Mouse (Mus musculus) forebrain, embryonic 15.5 days (tissue): ENCODE measurements around the gene Abcg4. TPM values are rescaled to one million over a fixed set of nuclear protein-coding genes. Genes with fewer than 3 reads are reported as not detected.
A peak's percentile ranks its signal among the peaks of the same experiment; 100 is the strongest.

Experiments used
- ATAC-seq: fragments of 200-750 bp; cut with Nextera tagmentation; replicated peaks from 2 replicates; pipeline ENCODE4 v1.8.0; 2017; ENCODE audit warnings: mild to moderate bottlenecking, moderate TSS enrichment, moderate library complexity
- H3K27ac ChIP-seq: fragments of 300-500 bp; sonication (generic); replicated peaks from 2 replicates; pipeline ENCODE4 v1.5.1; 2015; ENCODE audit warnings: mild to moderate bottlenecking, inconsistent platforms
- H3K27me3 ChIP-seq: fragments of 300-500 bp; sonication (generic); 2 replicates; pipeline ENCODE4 v1.6.1; 2015; ENCODE audit warnings: inconsistent platforms
- H3K36me3 ChIP-seq: fragments of 300-500 bp; sonication (generic); 2 replicates; pipeline ENCODE4 v1.6.1; 2015; ENCODE audit warnings: mild to moderate bottlenecking, inconsistent platforms
- H3K4me1 ChIP-seq: fragments of 300-500 bp; sonication (generic); 2 replicates; pipeline ENCODE4 v1.6.1; 2015; ENCODE audit warnings: inconsistent platforms
- H3K4me2 ChIP-seq: fragments of 300-500 bp; sonication (generic); replicated peaks from 2 replicates; pipeline ENCODE4 v1.6.1; 2015; ENCODE audit warnings: mild to moderate bottlenecking, inconsistent platforms
- H3K4me3 ChIP-seq: fragments of 300-500 bp; sonication (generic); 2 replicates; pipeline ENCODE4 v1.5.1; 2015; ENCODE audit warnings: mild to moderate bottlenecking, inconsistent platforms
- H3K9ac ChIP-seq: fragments of 300-500 bp; sonication (generic); replicated peaks from 2 replicates; pipeline ENCODE4 v1.6.1; 2015; ENCODE audit warnings: mild to moderate bottlenecking, inconsistent platforms
- H3K9me3 ChIP-seq: fragments of 300-500 bp; sonication (generic); 2 replicates; pipeline ENCODE4 v1.6.1; 2016; ENCODE audit warnings: inconsistent platforms
- WGBS: fragments of 180-500 bp; shearing (Covaris S2); methylation state at CpG from one replicate; pipeline ENCODE4 v1.1.7; 2015; ENCODE audit warnings: mixed read lengths; 5-methylcytosine and 5-hydroxymethylcytosine counted together
- polyA plus RNA-seq: library from polyadenylated mRNA; unstranded; fragments of >200 nt; fragmentation: Nextera tagmentation; extraction: Ambion mirVana; gene quantifications from 2 replicates; pipeline ENCODE4 v1.2.1, GENCODE M21; 2015

Abcg4 gene
- polyA plus RNA-seq, 1 experiment from 2014 or later, result 15.6 TPM

GRCm38 (mm10) chr9:44318076-44318825 lies 29.8 kb upstream of the Abcg4 start:
- Histone ChIP-seq H3K4me1 (peaks cover 41% of the 10 kb centered on the region), H3K27me3 (no peaks in the 10 kb centered on the region), H3K36me3 (peaks cover 26% of the 10 kb centered on the region; the same call in 1 of the 2 replicates), H3K9ac (peak overlapping the region; percentile 84), H3K4me2 (peak overlapping the region; percentile 86), H3K27ac (no peak overlapping the region), H3K9me3 (no peaks in the 10 kb centered on the region), H3K4me3 (peak overlapping the region; percentile 73)
- ATAC-seq, result no peak
- WGBS, result 45% methylated on average over 5 of the region's 5 CpGs

- WGBS, result 67% methylated on average over 4 of the region's 4 CpGs
- Histone ChIP-seq H3K9ac (no peak overlapping the region), H3K4me3 (no peak overlapping the region), H3K27me3 (no peaks in the 10 kb centered on the region), H3K36me3 (peaks cover 33% of the 10 kb centered on the region), H3K4me2 (no peak overlapping the region), H3K4me1 (peaks cover 41% of the 10 kb centered on the region), H3K9me3 (no peaks in the 10 kb centered on the region), H3K27ac (no peak overlapping the region)
- no peak for ATAC-seq
These were observed 29.0 kb upstream of the Abcg4 start for GRCm38 (mm10) chr9:44317452-44317851.

- Histone ChIP-seq H3K4me1 (peaks cover 33% of the 10 kb centered on the region), H3K27me3 (no peaks in the 10 kb centered on the region), H3K36me3 (peaks cover 34% of the 10 kb centered on the region), H3K4me2 (no peak overlapping the region), H3K27ac (no peak overlapping the region), H3K9ac (no peak overlapping the region), H3K4me3 (no peak overlapping the region), H3K9me3 (no peaks in the 10 kb centered on the region)
- ATAC-seq, result no peak
- WGBS, result 93% methylated on average over 18 of the region's 18 CpGs
These were observed 26.5 kb upstream of the Abcg4 start for GRCm38 (mm10) chr9:44314910-44315309.

- WGBS, result 57% methylated on average over 4 of the region's 4 CpGs
- no peaks in the 10 kb centered on the region for H3K9me3 ChIP-seq
- no peak overlapping the region for H3K4me3 ChIP-seq
- no peak overlapping the region for H3K4me2 ChIP-seq
- ATAC-seq, result no peak
- no peak overlapping the region for H3K27ac ChIP-seq
- peaks cover 34% of the 10 kb centered on the region for H3K36me3 ChIP-seq
- H3K4me1 ChIP-seq, result peaks cover 30% of the 10 kb centered on the region
- no peaks in the 10 kb centered on the region for H3K27me3 ChIP-seq
- no peak overlapping the region for H3K9ac ChIP-seq
These were observed 25.8 kb upstream of the Abcg4 start for GRCm38 (mm10) chr9:44314257-44314547.

GRCm38 (mm10) chr9:44313476-44314256 lies 25.3 kb upstream of the Abcg4 start:
- H3K4me2 ChIP-seq, result no peak overlapping the region
- H3K9me3 ChIP-seq, result no peaks in the 10 kb centered on the region
- H3K36me3 ChIP-seq, result peaks cover 34% of the 10 kb centered on the region
- H3K9ac ChIP-seq, result no peak overlapping the region
- H3K27me3 ChIP-seq, result no peaks in the 10 kb centered on the region
- ATAC-seq, result no peak; the same call in 1 of the 2 replicates
- 67% methylated on average over 19 of the region's 19 CpGs for WGBS
- H3K27ac ChIP-seq, result no peak overlapping the region
- H3K4me3 ChIP-seq, result no peak overlapping the region
- peaks cover 25% of the 10 kb centered on the region for H3K4me1 ChIP-seq

- H3K36me3 ChIP-seq, result peaks cover 34% of the 10 kb centered on the region
- H3K9ac ChIP-seq, result no peak overlapping the region
- no peaks in the 10 kb centered on the region for H3K27me3 ChIP-seq
These were observed 23.0 kb upstream of the Abcg4 start for GRCm38 (mm10) chr9:44311136-44312134.

GRCm38 (mm10) chr9:44310750-44311135 lies 22.3 kb upstream of the Abcg4 start:
- no peak for ATAC-seq
- Histone ChIP-seq H3K4me2 (no peak overlapping the region), H3K36me3 (peaks cover 29% of the 10 kb centered on the region), H3K9ac (no peak overlapping the region), H3K27me3 (no peaks in the 10 kb centered on the region), H3K4me3 (no peak overlapping the region), H3K4me1 (peaks cover 6% of the 10 kb centered on the region), H3K27ac (no peak overlapping the region), H3K9me3 (no peaks in the 10 kb centered on the region)
- WGBS, result 23% methylated on average over 10 of the region's 10 CpGs

More at GRCm38 (mm10) chr9:44311136-44312134, 23.0 kb upstream of the Abcg4 start:
- H3K4me2 ChIP-seq, result no peak overlapping the region
- H3K27ac ChIP-seq, result no peak overlapping the region
- ATAC-seq, result 0 out of 2 replicates have a peak, but pooled peaks have one; percentile 9
- H3K4me3 ChIP-seq, result no peak overlapping the region
- no peaks in the 10 kb centered on the region for H3K9me3 ChIP-seq
- H3K4me1 ChIP-seq, result peaks cover 6% of the 10 kb centered on the region
- 6% methylated on average over 27 of the region's 27 CpGs for WGBS

- 66% methylated on average over 3 of the region's 3 CpGs for WGBS
- H3K36me3 ChIP-seq, result peaks cover 20% of the 10 kb centered on the region
- H3K4me1 ChIP-seq, result peaks cover 7% of the 10 kb centered on the region
- H3K9me3 ChIP-seq, result no peaks in the 10 kb centered on the region
- no peak overlapping the region for H3K4me2 ChIP-seq
- ATAC-seq, result no peak
- H3K4me3 ChIP-seq, result no peak overlapping the region
- no peak overlapping the region for H3K27ac ChIP-seq
- H3K9ac ChIP-seq, result no peak overlapping the region
- H3K27me3 ChIP-seq, result no peaks in the 10 kb centered on the region
These were observed 21.3 kb upstream of the Abcg4 start for GRCm38 (mm10) chr9:44309756-44310155.

- no peak overlapping the region for H3K27ac ChIP-seq
- no peak overlapping the region for H3K4me3 ChIP-seq
- WGBS, result 85% methylated on average over 2 of the region's 2 CpGs
- ATAC-seq, result no peak
- no peaks in the 10 kb centered on the region for H3K9me3 ChIP-seq
- H3K4me1 ChIP-seq, result peaks cover 13% of the 10 kb centered on the region
- H3K9ac ChIP-seq, result no peak overlapping the region
- H3K4me2 ChIP-seq, result no peak overlapping the region
- no peaks in the 10 kb centered on the region for H3K27me3 ChIP-seq
- H3K36me3 ChIP-seq, result peaks cover 5% of the 10 kb centered on the region
These were observed 18.8 kb upstream of the Abcg4 start for GRCm38 (mm10) chr9:44307248-44307647.

GRCm38 (mm10) chr9:44306532-44306931 lies 18.1 kb upstream of the Abcg4 start:
- no peak for ATAC-seq
- Histone ChIP-seq H3K27me3 (no peaks in the 10 kb centered on the region), H3K9ac (no peak overlapping the region), H3K4me1 (peaks cover 13% of the 10 kb centered on the region), H3K36me3 (peaks cover 12% of the 10 kb centered on the region), H3K27ac (no peak overlapping the region), H3K4me3 (no peak overlapping the region), H3K9me3 (no peaks in the 10 kb centered on the region), H3K4me2 (no peak overlapping the region)
- WGBS, result 87% methylated on average over 6 of the region's 6 CpGs

GRCm38 (mm10) chr9:44305466-44306079 lies 17.2 kb upstream of the Abcg4 start, which contains the start of gene Hinfp:
Hinfp (minus strand) TSS chr9:44305671.
- peaks cover 22% of the 10 kb centered on the region for H3K36me3 ChIP-seq
- peak; percentile 99 for ATAC-seq
- peak within 1 kb of the TSS; percentile 78 for H3K4me3 ChIP-seq
- peak within 1 kb of the TSS; percentile 65 for H3K4me2 ChIP-seq
- H3K9ac ChIP-seq, result peak within 1 kb of the TSS; percentile 91
- H3K4me1 ChIP-seq, result peaks cover 13% of the 10 kb centered on the region
- no peaks in the 10 kb centered on the region for H3K27me3 ChIP-seq
- peak within 1 kb of the TSS; percentile 76 for H3K27ac ChIP-seq
- no peaks in the 10 kb centered on the region for H3K9me3 ChIP-seq
- WGBS, result under 1% methylated on average over 54 of the region's 54 CpGs
